8 mouse cellular contexts compared by ENCODE assay signal in genomic region chr9:61309768-61310493, GRCm38 (mm10).
DNase-seq lines count a peak whose midpoint lies in the region; ATAC-seq lines count a peak whose summit lies in the region.

No protein-coding gene starts in this region.

- intact Hi-C loops in left cerebral cortex, postnatal 4 days (cut with DNase I) = no loop called here
- intact Hi-C loops in left cerebral cortex, postnatal 36 days (cut with DNase I) = no loop called here

- peak; percentile 48 for DNase-seq in adrenal gland, adult 8-10 months
- DNase-seq in adrenal gland, adult 18-20 months (ENCODE audit: low spot score in 2 of 2) = no peak
- peak; percentile 59 for DNase-seq in left cerebral cortex, postnatal 4 days
- no peak for DNase-seq in left cerebral cortex, postnatal 36 days (ENCODE audit: low spot score in 2 of 2)
- peak; percentile 73 for DNase-seq in lung, postnatal 36 days
- DNase-seq in thymus, postnatal 0 days (ENCODE audit: low spot score) = no peak
- DNase-seq in c-Kit-positive CD71-positive TER-119-positive erythroid progenitor cells, embryonic 14.5 days (ENCODE audit: low spot score) = no peak

- peak; percentile 42 for ATAC-seq in common myeloid progenitor, adult 5-6 weeks (replicated peaks; ENCODE audit: low read depth, poor library complexity, severe bottlenecking)

Comparison
In these comparisons a context has a peak if more than half of its experiments do, and no peak if none do; other contexts are left out.
1. DNase-seq: peak in adrenal gland, adult 8-10 months (single experiment), left cerebral cortex, postnatal 4 days (single experiment) and lung, postnatal 36 days (single experiment); none in adrenal gland, adult 18-20 months (0 of 2), left cerebral cortex, postnatal 36 days (0 of 2), thymus, postnatal 0 days (single experiment) and c-Kit-positive CD71-positive TER-119-positive erythroid progenitor cells, embryonic 14.5 days (single experiment).